Mouse (Mus musculus): ENCODE measurements around the gene Dhrs3.

Dhrs3 gene

GRCm38 (mm10) chr4:144892133-144892936 is at the start of gene Dhrs3:
Gene Dhrs3, plus strand, starts transcription at chr4:144892827.
- in situ Hi-C loops (cut with MboI, MseI) = no loop called here

- in situ Hi-C loops (cut with MboI, MseI) = no loop called here
These were observed 30.7 kb upstream of the Dhrs3 start for GRCm38 (mm10) chr4:144861756-144862505.

- in situ Hi-C loops (cut with MboI, MseI) = loop anchor here (5.0 kb wide), 1 partner anchor 76 kb away; no protein-coding TSS in a partner anchor
These were observed 24.7 kb upstream of the Dhrs3 start for GRCm38 (mm10) chr4:144867926-144868325.

- in situ Hi-C loops (cut with MboI, MseI) = loop anchor here (5.0 kb wide), 1 partner anchor 76 kb away; no protein-coding TSS in a partner anchor
These were observed 24.0 kb upstream of the Dhrs3 start for GRCm38 (mm10) chr4:144868584-144868983.

GRCm38 (mm10) chr4:144872905-144873304 is 19.7 kb upstream of the Dhrs3 start:
- in situ Hi-C loops (cut with MboI, MseI) = no loop called here

GRCm38 (mm10) chr4:144875576-144876093 is 17.0 kb upstream of the Dhrs3 start:
- in situ Hi-C loops (cut with MboI, MseI) = no loop called here

- in situ Hi-C loops (cut with MboI, MseI) = no loop called here
These were observed 13.1 kb upstream of the Dhrs3 start for GRCm38 (mm10) chr4:144879549-144879948.

GRCm38 (mm10) chr4:144881376-144881775 is 11.3 kb upstream of the Dhrs3 start:
- in situ Hi-C loops (cut with MboI, MseI) = no loop called here

- in situ Hi-C loops (cut with MboI, MseI) = no loop called here
These were observed 9.7 kb upstream of the Dhrs3 start for GRCm38 (mm10) chr4:144882881-144883331.

- in situ Hi-C loops (cut with MboI, MseI) = loop anchor here (5.0 kb wide), 2 partner anchors 161 to 431 kb away; partner anchors contain the start of gene Tnfrsf8
These were observed 6.2 kb upstream of the Dhrs3 start for GRCm38 (mm10) chr4:144886460-144886859.

GRCm38 (mm10) chr4:144888750-144889149 is 3.9 kb upstream of the Dhrs3 start:
- in situ Hi-C loops (cut with MboI, MseI) = loop anchor here (5.0 kb wide), 2 partner anchors 159 to 429 kb away; partner anchors contain the start of gene Tnfrsf8

- in situ Hi-C loops (cut with MboI, MseI) = loop anchor here (5.0 kb wide), 2 partner anchors 158 to 428 kb away; partner anchors contain the start of gene Tnfrsf8
These were observed 2.9 kb upstream of the Dhrs3 start for GRCm38 (mm10) chr4:144889505-144890301.

- in situ Hi-C loops (cut with MboI, MseI) = no loop called here
These were observed 1.9 kb upstream of the Dhrs3 start for GRCm38 (mm10) chr4:144890690-144891120.

GRCm38 (mm10) chr4:144891121-144891711 is 1.4 kb upstream of the Dhrs3 start:
- in situ Hi-C loops (cut with MboI, MseI) = no loop called here

GRCm38 (mm10) chr4:144891743-144892132 is 889 bp upstream of the Dhrs3 start:
- in situ Hi-C loops (cut with MboI, MseI) = no loop called here

GRCm38 (mm10) chr4:144892937-144893272 is 278 bp downstream of the Dhrs3 start:
- in situ Hi-C loops (cut with MboI, MseI) = no loop called here

- in situ Hi-C loops (cut with MboI, MseI) = no loop called here
These were observed 1.2 kb downstream of the Dhrs3 start for GRCm38 (mm10) chr4:144893561-144894486.

- in situ Hi-C loops (cut with MboI, MseI) = no loop called here
These were observed 2.0 kb downstream of the Dhrs3 start for GRCm38 (mm10) chr4:144894487-144895210.

GRCm38 (mm10) chr4:144895211-144895590 is 2.6 kb downstream of the Dhrs3 start:
- in situ Hi-C loops (cut with MboI, MseI) = no loop called here

Measured in T-helper 1 cell (primary cell).